Mouse (Mus musculus) intestine, embryonic 16.5 days (tissue): Measurements from ENCODE around the gene Gsg1l. TPM values are rescaled to one million over a fixed set of nuclear protein-coding genes. Genes with fewer than 3 reads are reported as not detected.

Source experiments
- ATAC-seq: fragments of 200-750 bp; cut with Nextera tagmentation; 2 replicates; pipeline ENCODE4 v1.8.0; 2017; ENCODE audit warnings: moderate TSS enrichment, moderate library complexity
- H3K27ac ChIP-seq: fragments of 300-500 bp; sonication (generic); 2 replicates; pipeline ENCODE4 v1.5.1; 2014; ENCODE audit warnings: mild to moderate bottlenecking, low read length
- H3K27me3 ChIP-seq: fragments of 300-500 bp; sonication (generic); replicated peaks from 2 replicates; pipeline ENCODE4 v1.6.1; 2014; ENCODE audit warnings: low read length, control low read depth, mixed read lengths; ENCODE audit not compliant: control insufficient read depth, insufficient read depth
- H3K36me3 ChIP-seq: fragments of 300-500 bp; sonication (generic); 2 replicates; pipeline ENCODE4 v1.6.1; 2014; ENCODE audit warnings: low read length, control low read depth; ENCODE audit not compliant: control insufficient read depth, insufficient read depth
- H3K4me1 ChIP-seq: fragments of 300-500 bp; sonication (generic); 2 replicates; pipeline ENCODE4 v1.6.1; 2014; ENCODE audit warnings: low read length, control low read depth, mixed read lengths; ENCODE audit not compliant: control insufficient read depth, insufficient read depth
- H3K4me2 ChIP-seq: fragments of 300-500 bp; sonication (generic); 2 replicates; pipeline ENCODE4 v1.6.1; 2014; ENCODE audit warnings: low read depth, low read length, control low read depth
- H3K4me3 ChIP-seq: fragments of 300-500 bp; sonication (generic); 2 replicates; pipeline ENCODE4 v1.5.1; 2014; ENCODE audit warnings: mild to moderate bottlenecking, low read length
- H3K9ac ChIP-seq: fragments of 300-500 bp; sonication (generic); 2 replicates; pipeline ENCODE4 v1.6.1; 2014; ENCODE audit warnings: low read depth, low read length
- H3K9me3 ChIP-seq: fragments of 300-500 bp; sonication (generic); 2 replicates; pipeline ENCODE4 v1.6.1; 2016; ENCODE audit warnings: low read length, control low read depth; ENCODE audit not compliant: control insufficient read depth
- WGBS: fragments of 180-500 bp; shearing (Covaris S2); extraction: QIAGEN DNeasy Blood & Tissue Kit; methylation state at CpG from one replicate; pipeline ENCODE4 v1.1.7; 2014; 5-methylcytosine and 5-hydroxymethylcytosine counted together
- polyA plus RNA-seq: library from polyadenylated mRNA; unstranded; fragments of >200 nt; fragmentation: Nextera tagmentation; extraction: Ambion mirVana; gene quantifications from 2 replicates; pipeline ENCODE4 v1.2.1, GENCODE M21; 2015

Gene Gsg1l
- polyA plus RNA-seq, 1 experiment from 2014 or later: 0.48 TPM

- no peak overlapping the region for H3K9ac ChIP-seq
- H3K36me3 ChIP-seq: no peaks in the 10 kb centered on the region
- no peaks in the 10 kb centered on the region for H3K27me3 ChIP-seq
- no peak overlapping the region for H3K4me2 ChIP-seq
- ATAC-seq: no peak
- H3K27ac ChIP-seq: no peak overlapping the region
- H3K9me3 ChIP-seq: no peaks in the 10 kb centered on the region
- H3K4me3 ChIP-seq: no peak overlapping the region
- H3K4me1 ChIP-seq: no peaks in the 10 kb centered on the region
- 38% methylated on average over 1 of the region's 1 CpGs for WGBS
These were observed 54.8 kb downstream of the Gsg1l start for GRCm38 (mm10) chr7:126027410-126027809.

- no peak for ATAC-seq
- no peak overlapping the region for H3K4me3 ChIP-seq
- no peaks in the 10 kb centered on the region for H3K9me3 ChIP-seq
- H3K27ac ChIP-seq: no peak overlapping the region
- no peaks in the 10 kb centered on the region for H3K4me1 ChIP-seq
- H3K9ac ChIP-seq: no peak overlapping the region
- WGBS: 62% methylated on average over 5 of the region's 5 CpGs
- H3K27me3 ChIP-seq: no peaks in the 10 kb centered on the region
- H3K36me3 ChIP-seq: no peaks in the 10 kb centered on the region
- H3K4me2 ChIP-seq: no peak overlapping the region
These were observed 55.6 kb downstream of the Gsg1l start for GRCm38 (mm10) chr7:126026600-126026999.

- Histone ChIP-seq H3K4me3 (no peak overlapping the region), H3K9ac (no peak overlapping the region), H3K27me3 (no peaks in the 10 kb centered on the region), H3K4me2 (no peak overlapping the region), H3K4me1 (no peaks in the 10 kb centered on the region), H3K36me3 (no peaks in the 10 kb centered on the region), H3K9me3 (no peaks in the 10 kb centered on the region), H3K27ac (no peak overlapping the region)
- no peak for ATAC-seq
- WGBS: 54% methylated on average over 6 of the region's 6 CpGs
These were observed 62.2 kb downstream of the Gsg1l start for GRCm38 (mm10) chr7:126019966-126020365.

- no peaks in the 10 kb centered on the region for H3K27me3 ChIP-seq
- H3K4me2 ChIP-seq: no peak overlapping the region
- H3K36me3 ChIP-seq: no peaks in the 10 kb centered on the region
- H3K27ac ChIP-seq: no peak overlapping the region
- H3K4me3 ChIP-seq: no peak overlapping the region
- no peak overlapping the region for H3K9ac ChIP-seq
- H3K4me1 ChIP-seq: no peaks in the 10 kb centered on the region
- H3K9me3 ChIP-seq: no peaks in the 10 kb centered on the region
- no peak for ATAC-seq
- WGBS: 29% methylated on average over 9 of the region's 9 CpGs
These were observed 62.9 kb downstream of the Gsg1l start for GRCm38 (mm10) chr7:126019321-126019720.

GRCm38 (mm10) chr7:126017455-126017854 is 64.8 kb downstream of the Gsg1l start:
- Histone ChIP-seq H3K4me3 (no peak overlapping the region), H3K9me3 (no peaks in the 10 kb centered on the region), H3K27ac (no peak overlapping the region), H3K36me3 (no peaks in the 10 kb centered on the region), H3K4me2 (no peak overlapping the region), H3K4me1 (no peaks in the 10 kb centered on the region), H3K27me3 (no peaks in the 10 kb centered on the region), H3K9ac (no peak overlapping the region)
- no peak for ATAC-seq
- 87% methylated on average over 4 of the region's 4 CpGs for WGBS

GRCm38 (mm10) chr7:126012325-126013021 is 69.7 kb downstream of the Gsg1l start:
- Histone ChIP-seq H3K4me2 (no peak overlapping the region), H3K4me3 (no peak overlapping the region), H3K9ac (no peak overlapping the region), H3K27ac (no peak overlapping the region), H3K27me3 (no peaks in the 10 kb centered on the region), H3K9me3 (no peaks in the 10 kb centered on the region), H3K36me3 (no peaks in the 10 kb centered on the region), H3K4me1 (no peaks in the 10 kb centered on the region; the same call in 1 of the 2 replicates)
- no peak for ATAC-seq
- WGBS: 55% methylated on average over 11 of the region's 11 CpGs

GRCm38 (mm10) chr7:126008789-126009148 is 73.4 kb downstream of the Gsg1l start:
- Histone ChIP-seq H3K4me2 (no peak overlapping the region), H3K9me3 (no peaks in the 10 kb centered on the region), H3K4me1 (no peaks in the 10 kb centered on the region; the same call in 1 of the 2 replicates), H3K9ac (no peak overlapping the region), H3K27me3 (no peaks in the 10 kb centered on the region), H3K27ac (no peak overlapping the region), H3K36me3 (no peaks in the 10 kb centered on the region), H3K4me3 (no peak overlapping the region)
- ATAC-seq: peak; percentile 58; the same call in 1 of the 2 replicates
- 54% methylated on average over 7 of the region's 7 CpGs for WGBS

GRCm38 (mm10) chr7:126008139-126008788 is 73.9 kb downstream of the Gsg1l start:
- Histone ChIP-seq H3K4me1 (no peaks in the 10 kb centered on the region; the same call in 1 of the 2 replicates), H3K9ac (no peak overlapping the region), H3K4me3 (no peak overlapping the region), H3K27ac (no peak overlapping the region), H3K27me3 (no peaks in the 10 kb centered on the region), H3K36me3 (no peaks in the 10 kb centered on the region), H3K9me3 (no peaks in the 10 kb centered on the region), H3K4me2 (no peak overlapping the region)
- WGBS: 59% methylated on average over 4 of the region's 4 CpGs
- no peak for ATAC-seq

GRCm38 (mm10) chr7:126007132-126007910 is 74.9 kb downstream of the Gsg1l start:
- H3K27ac ChIP-seq: no peak overlapping the region
- no peaks in the 10 kb centered on the region for H3K27me3 ChIP-seq
- no peaks in the 10 kb centered on the region for H3K9me3 ChIP-seq
- no peak for ATAC-seq
- H3K36me3 ChIP-seq: no peaks in the 10 kb centered on the region
- no peaks in the 10 kb centered on the region; the same call in 1 of the 2 replicates for H3K4me1 ChIP-seq
- H3K4me3 ChIP-seq: no peak overlapping the region
- H3K4me2 ChIP-seq: no peak overlapping the region
- H3K9ac ChIP-seq: no peak overlapping the region
- 62% methylated on average over 10 of the region's 10 CpGs for WGBS
